Mouse (Mus musculus) urinary bladder, postnatal 36 days (tissue): Measurements from ENCODE around the gene Olfr469.
"Not testable (repeated sequence)": the region's sequence is repeated elsewhere in the genome, so short reads cannot be mapped to it uniquely, and the experiment has no call there.

Experiments used
- DNase-seq, 2 experiments: peaks; one replicate each; pipeline ENCODE4 v3.0.0; 2022; ENCODE audit warnings: low spot score in 2 of 2, mixed read lengths in 1 of 2

Gene Olfr469

DNA sequence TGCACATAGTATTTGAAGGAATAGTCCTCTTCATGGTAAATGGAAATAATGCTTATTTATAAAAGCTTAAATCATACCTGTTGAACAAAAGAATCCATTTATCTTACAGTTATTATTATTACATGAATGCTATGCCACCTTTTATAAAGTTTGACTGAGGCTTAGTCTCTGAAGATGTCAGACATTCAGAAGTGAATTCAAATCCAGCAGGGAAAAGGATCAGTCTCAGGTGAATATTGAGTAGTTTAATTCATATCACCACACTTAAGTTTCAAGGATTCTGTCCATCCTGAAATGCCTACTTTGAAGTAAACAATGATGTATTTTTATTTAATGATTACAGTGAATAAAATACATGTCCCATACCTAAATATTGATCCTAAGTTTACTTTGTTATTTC lies at the start of gene Olfr469:
TSS of gene Olfr469 (minus strand) at position 101 of the 400 bp plus-strand sequence.
- DNase-seq, result not testable (repeated sequence)

DNA sequence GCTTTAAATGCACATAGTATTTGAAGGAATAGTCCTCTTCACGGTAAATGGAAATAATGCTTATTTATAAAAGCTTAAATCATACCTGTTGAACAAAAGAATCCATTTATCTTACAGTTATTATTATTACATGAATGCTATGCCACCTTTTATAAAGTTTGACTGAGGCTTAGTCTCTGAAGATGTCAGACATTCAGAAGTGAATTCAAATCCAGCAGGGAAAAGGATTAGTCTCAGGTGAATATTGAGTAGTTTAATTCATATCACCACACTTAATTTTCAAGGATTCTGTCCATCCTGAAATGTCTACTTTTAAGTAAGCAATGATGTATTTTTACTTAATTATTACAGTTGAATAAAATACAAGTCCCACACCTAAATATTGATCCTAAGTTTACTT lies 22.0 kb upstream of the Olfr469 start, which contains the start of gene Olfr470:
TSS of gene Olfr470 (minus strand) at position 101 of the 400 bp plus-strand sequence.
- DNase-seq, result not testable (repeated sequence)

DNA sequence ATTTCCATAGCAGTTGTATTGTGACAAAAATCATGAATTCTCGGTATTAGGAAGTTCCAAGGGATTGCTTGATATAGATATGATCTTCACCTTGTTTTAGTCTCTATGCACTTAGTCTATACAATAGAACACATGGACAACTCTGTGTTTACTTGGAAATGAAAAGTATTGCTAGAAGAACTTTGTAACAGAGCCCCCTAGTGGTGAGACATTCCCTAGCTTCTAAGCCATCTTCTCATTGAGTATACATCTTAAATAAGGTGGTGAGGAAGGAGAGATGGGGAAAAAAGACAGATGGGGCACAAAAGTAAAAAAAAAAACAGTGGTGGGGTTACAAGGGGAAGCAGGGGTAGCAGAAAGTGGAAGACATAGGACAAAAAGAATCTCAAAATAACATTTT lies 16.4 kb upstream of the Olfr469 start:
- DNase-seq, result no peak

DNA sequence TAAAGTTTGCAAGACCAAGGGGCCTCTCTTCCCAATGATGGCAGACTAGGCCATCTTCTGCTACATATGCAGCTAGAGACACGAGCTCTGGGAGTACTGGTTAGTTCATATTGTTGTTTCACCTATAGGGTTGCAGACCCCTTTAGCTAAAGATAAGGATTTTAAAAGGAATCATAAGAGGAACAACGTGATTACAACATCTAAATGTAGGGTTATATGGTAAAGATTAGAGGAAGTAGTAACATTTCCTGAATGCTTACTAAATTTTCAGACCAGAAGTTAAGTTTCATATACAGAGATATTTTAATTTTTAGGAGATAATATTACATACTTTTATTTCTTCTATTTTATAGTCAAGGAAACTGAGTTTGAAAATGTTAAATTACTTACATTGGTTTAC lies 1.5 kb downstream of the Olfr469 start:
- not testable (repeated sequence) for DNase-seq

DNA sequence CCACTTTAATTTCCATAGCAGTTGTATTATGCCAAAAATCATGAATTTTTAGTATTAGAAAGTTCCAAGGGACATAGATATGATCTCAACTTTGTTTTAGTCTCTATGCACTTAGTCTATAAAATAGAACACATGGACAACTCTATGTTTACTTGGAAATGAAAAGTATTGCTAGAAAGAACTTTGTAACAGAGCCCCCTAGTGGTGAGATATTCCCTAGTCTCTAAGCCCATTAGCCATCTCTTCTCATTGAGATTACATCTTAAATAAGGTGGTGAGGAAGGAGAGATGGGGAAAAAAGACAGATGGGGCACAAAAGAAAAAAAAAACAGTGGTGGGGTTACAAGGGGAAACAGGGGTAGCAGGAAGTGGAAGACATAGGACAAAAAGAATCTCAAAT lies 5.9 kb downstream of the Olfr469 start:
- no peak for DNase-seq

DNA sequence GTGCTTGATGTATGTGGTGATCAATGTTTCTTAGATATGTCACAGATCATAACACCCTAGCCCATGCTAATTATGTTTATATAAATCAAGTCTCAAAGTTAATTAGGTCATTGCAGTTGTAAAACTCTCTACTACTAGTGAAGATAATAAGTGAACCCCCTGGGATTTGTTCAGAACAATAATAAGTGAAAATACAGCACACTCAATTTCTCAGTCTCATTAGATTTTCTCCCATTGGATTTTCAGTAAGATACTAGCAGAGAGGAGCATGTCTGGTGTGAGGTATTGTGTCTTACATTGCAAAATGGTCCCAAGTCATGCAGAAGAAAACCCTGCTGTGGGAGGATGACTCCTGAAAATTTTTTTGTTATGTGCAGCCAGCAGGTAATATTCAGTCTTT lies 13.4 kb downstream of the Olfr469 start, which contains the start of gene Olfr467:
TSS of gene Olfr467 (plus strand) at position 301 of the 400 bp plus-strand sequence.
- no peak for DNase-seq

DNA sequence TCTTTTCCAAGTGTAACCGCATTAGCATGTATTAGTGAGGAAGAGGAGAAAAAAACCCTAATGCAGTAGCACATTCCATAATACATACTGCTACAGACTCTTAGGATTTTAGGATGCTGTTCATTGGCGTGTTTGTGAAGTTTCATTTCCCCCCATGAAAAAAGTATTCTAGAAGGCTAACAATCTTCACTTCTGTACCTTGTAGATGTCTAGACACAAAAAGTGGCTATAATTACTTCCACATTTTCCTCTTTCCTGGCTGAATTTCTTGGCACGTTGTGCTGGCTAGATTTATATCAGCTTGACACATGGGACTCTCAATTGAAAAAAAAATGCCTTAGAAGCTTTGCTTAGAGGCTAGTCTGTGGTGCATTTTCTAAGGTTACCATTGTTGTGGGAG lies 23.2 kb downstream of the Olfr469 start:
- DNase-seq, result no peak

DNA sequence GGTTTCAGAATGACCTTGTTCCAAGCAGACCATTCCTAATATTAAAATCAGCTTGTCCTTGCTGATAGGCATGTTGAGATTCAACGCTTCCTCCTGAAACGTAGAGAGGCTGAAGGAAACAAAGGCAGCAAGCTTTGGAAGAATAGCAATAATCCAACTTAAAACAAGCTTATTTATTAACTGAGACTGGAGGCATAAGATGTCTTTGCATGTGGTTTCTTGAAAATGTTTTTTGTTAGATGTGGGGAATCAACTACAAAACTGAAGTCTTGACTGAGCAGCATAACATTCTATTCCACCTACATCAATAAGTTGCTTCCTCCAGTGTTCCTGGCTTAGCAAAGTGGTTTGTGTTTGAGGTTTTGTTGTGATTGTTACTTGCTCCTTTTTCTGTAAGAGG lies 24.2 kb downstream of the Olfr469 start, which contains the start of gene Ovch2:
TSS of gene Ovch2 (minus strand) at position 101 of the 400 bp plus-strand sequence.
- DNase-seq, result no peak

DNA sequence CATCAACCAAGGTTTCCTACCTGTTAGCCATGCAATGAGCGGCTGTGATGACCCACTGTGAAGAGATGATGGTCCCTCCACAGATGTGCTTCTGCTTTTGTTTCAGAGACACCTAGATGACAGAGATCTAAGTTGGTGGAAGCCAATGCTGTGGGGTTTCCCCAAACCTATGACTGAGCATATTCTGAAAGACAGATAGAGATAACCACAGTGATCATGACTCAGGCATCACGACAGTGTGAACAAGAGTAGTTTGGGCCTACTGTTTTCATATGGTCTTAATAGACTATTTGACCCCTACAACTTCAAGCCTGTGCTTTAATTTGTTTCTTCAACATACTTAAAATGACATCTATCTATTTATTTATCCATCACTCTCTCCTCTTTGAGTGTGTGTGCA lies 28.8 kb downstream of the Olfr469 start:
- no peak for DNase-seq

DNA sequence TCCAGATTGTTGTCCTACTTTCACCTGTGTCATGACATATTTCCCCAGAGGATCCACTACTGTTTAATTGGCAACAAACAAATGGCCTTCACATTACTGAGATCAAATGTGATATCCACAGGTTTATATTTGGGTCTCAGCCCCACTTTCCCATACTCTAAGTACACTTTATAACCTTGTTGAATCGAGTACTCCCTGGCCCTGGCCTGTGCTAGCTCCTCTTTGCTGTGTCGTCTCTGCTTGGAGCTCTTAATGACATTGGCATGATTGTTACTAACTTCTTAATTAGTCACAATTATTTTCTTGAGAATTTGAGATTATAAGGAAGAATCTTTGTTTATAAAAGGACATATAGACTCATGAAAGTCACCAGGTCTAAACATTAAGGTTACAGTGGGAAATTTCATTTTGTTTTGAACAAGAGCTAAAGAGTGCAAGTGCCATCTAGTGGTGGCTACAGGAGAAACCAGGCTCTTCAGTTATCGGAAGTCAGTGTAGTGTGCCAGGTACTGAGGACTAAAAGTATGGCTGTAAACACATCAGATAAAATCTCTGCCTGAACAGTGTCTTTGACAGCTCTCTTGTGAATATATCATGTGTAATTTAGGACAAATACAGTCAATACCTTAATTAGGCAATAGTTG lies 37.2 kb downstream of the Olfr469 start:
- DNase-seq, result no peak

DNA sequence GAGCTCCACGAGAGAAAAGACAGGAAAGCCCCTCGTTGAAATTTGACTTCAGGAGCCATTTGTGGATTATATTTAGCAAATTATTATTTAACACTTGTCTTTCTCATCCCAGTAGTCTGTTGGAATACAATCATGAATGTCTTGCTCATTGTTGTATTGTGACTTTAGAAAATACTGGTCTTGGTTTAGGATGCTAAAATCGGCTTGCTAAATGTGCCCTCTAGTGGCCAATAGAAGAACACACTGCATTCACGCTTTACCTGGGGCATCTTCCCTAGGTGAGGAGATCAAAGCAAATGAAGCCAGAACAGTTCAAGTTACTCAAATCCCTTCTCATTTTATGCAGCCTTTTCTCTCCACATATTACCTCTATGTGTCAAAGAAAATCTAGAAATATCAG lies 45.7 kb downstream of the Olfr469 start:
- no peak for DNase-seq

DNA sequence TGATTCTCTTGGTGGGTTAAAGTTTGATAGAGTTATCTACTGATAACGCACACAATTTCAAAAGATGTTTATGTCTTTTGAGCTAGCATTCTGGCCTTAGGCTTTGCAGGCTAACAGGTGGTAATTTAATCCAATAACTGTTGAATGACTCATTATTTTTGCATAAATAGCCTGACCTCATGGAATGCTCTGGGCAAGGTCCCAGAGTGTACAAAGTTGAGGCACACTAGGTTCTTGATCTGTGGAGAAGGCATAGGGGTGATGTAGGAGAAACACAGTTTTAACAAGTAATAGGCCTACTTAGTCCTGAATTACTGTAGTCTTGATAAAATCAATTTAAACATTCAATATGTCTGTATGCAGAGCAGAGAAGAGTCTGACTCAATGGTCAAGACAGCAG lies 47.1 kb downstream of the Olfr469 start:
- no peak for DNase-seq

DNA sequence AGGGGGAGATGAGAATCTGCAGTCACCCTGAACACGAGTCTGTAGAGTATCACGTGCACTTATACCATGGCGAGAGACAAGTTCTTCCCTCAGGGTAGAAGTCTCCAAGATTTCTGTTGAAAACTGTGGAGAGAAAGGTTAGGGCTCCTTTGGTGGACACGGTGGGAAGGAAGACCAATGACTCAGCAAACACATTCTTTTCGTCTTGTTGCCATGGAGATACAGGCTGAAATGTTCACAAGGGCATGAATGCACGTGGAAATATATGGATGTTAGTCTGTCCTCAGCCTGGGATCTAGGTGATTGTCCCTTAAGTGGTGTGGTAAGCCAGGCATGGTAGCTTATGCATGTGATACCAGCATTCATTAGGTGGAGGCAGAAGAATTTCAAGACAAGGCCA lies 54.5 kb downstream of the Olfr469 start:
- DNase-seq, result no peak
